Mouse (Mus musculus): ENCODE results near the gene Arid3a.

GRCm38 (mm10) chr10:79979401-79980155 lies 52.7 kb downstream of the Arid3a start:
- no peak for TF ChIP-seq CTCF (IDR thresholded peaks at IDR 0.05; ENCODE audit: low read depth)
- no peak for TF ChIP-seq EP300 (IDR thresholded peaks at IDR 0.05; ENCODE audit: low read depth)
